Mouse (Mus musculus): ENCODE measurements at regions not wholly inside any gene's neighbourhood (a gene's known extent, or its start where the extent isn't known, plus 50 kb on each side); places are given as distances from the start of the nearest gene placed in this dataset.
A peak's percentile ranks its signal among the peaks of the same experiment; 100 is the strongest.

- DNase-seq: no peak
Observed at GRCm38 (mm10) chr9:33238190-33238589, 602.2 kb downstream of the Ets1 start.

GRCm38 (mm10) chr9:33238846-33239245 lies 602.8 kb downstream of the Ets1 start:
- DNase-seq: no peak

- DNase-seq: no peak
Observed at GRCm38 (mm10) chr9:33240506-33240905, 604.5 kb downstream of the Ets1 start.

- no peak for DNase-seq
Observed at GRCm38 (mm10) chr9:33240914-33241635, 605.1 kb downstream of the Ets1 start.

GRCm38 (mm10) chr9:33246932-33247331 lies 610.9 kb downstream of the Ets1 start:
- peak; percentile 66 for DNase-seq

- DNase-seq: no peak
Observed at GRCm38 (mm10) chr9:33258241-33258640, 622.2 kb downstream of the Ets1 start.

GRCm38 (mm10) chr9:33260171-33260570 lies 624.1 kb downstream of the Ets1 start:
- DNase-seq: peak; percentile 67

GRCm38 (mm10) chr9:33289381-33289780 lies 653.4 kb downstream of the Ets1 start:
- no peak for DNase-seq

GRCm38 (mm10) chr9:33292116-33292515 lies 656.1 kb downstream of the Ets1 start:
- DNase-seq: no peak

- DNase-seq: peak; percentile 17
Observed at GRCm38 (mm10) chr9:33295925-33296324, 659.9 kb downstream of the Ets1 start.

GRCm38 (mm10) chr9:33319525-33320025 lies 683.6 kb downstream of the Ets1 start:
- DNase-seq: no peak

GRCm38 (mm10) chr9:33327722-33328121 lies 691.7 kb downstream of the Ets1 start:
- no peak for DNase-seq

GRCm38 (mm10) chr9:33350258-33350657 lies 714.2 kb downstream of the Ets1 start:
- no peak for DNase-seq

GRCm38 (mm10) chr9:33356621-33357020 lies 720.6 kb downstream of the Ets1 start:
- no peak for DNase-seq

GRCm38 (mm10) chr9:33360966-33361365 lies 724.9 kb downstream of the Ets1 start:
- no peak for DNase-seq

GRCm38 (mm10) chr9:33389170-33389569 lies 753.1 kb downstream of the Ets1 start:
- no peak for DNase-seq

- DNase-seq: no peak
Observed at GRCm38 (mm10) chr9:33404691-33405090, 768.7 kb downstream of the Ets1 start.

GRCm38 (mm10) chr9:33407517-33407916 lies 771.5 kb downstream of the Ets1 start:
- no peak for DNase-seq

- no peak for DNase-seq
Observed at GRCm38 (mm10) chr9:33423781-33424180, 787.8 kb downstream of the Ets1 start.

- no peak for DNase-seq
Observed at GRCm38 (mm10) chr9:33436459-33436858, 800.4 kb downstream of the Ets1 start.

- DNase-seq: peak; percentile 7
Observed at GRCm38 (mm10) chr9:33442266-33442665, 806.2 kb downstream of the Ets1 start.

GRCm38 (mm10) chr9:33445902-33446301 lies 809.9 kb downstream of the Ets1 start:
- no peak for DNase-seq

GRCm38 (mm10) chr9:33475106-33475505 lies 839.1 kb downstream of the Ets1 start:
- DNase-seq: no peak

- DNase-seq: no peak
Observed at GRCm38 (mm10) chr9:33482845-33483540, 847.0 kb downstream of the Ets1 start.

GRCm38 (mm10) chr9:33483541-33483846 lies 847.5 kb downstream of the Ets1 start:
- DNase-seq: no peak
